ENCODE assay signal across 22 mouse cellular contexts in the genomic region with DNA sequence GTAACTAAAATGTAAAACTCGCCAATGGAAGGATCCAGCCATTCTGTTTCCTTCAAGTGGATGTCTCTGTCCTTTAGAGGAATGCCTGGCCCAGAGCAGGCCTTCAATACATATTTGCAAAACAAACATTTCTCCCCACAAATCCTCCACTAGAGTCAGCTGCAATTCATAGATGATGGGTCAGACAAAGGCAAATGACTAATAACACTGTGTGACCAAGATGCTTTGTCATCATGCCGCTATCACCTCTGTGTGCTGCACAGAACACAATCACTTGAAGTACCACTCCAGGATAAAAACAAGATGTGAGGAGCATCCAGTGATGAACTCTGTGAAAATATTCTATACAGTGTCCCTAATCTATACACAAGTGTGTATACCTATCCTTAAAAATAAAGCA. TPM values are rescaled to one million over a fixed set of nuclear protein-coding genes. Genes with fewer than 3 reads are reported as not detected.
"Had no signal": no experiment of that assay in that cellular context is flagged by ENCODE, and none has a peak within 500 bp of the region (broad histone marks: within the 10 kb centered on the region; RNA-seq: fewer than 3 reads in every experiment).

No protein-coding gene starts in this region.

- H3K4me3 ChIP-seq: liver, embryonic 15.5 days; lung, embryonic 15.5 days; megakaryocyte, embryonic 14.5 days; midbrain, embryonic 12.5 days; midbrain, embryonic 15.5 days; neural tube, embryonic 12.5 days had no signal

- DNase-seq: liver, postnatal 0 days; lung, adult 2 months; lung, postnatal 14 days; lung, postnatal 36 days; retina, postnatal 1 day; right cerebral cortex, adult 18-20 months; right cerebral cortex, postnatal 25 days; right cerebral cortex, postnatal 4 days; spleen, adult 18-20 months; thymus, adult 18-20 months; thymus, postnatal 14 days; thymus, postnatal 36 days had no signal

- H3K27me3 ChIP-seq: liver, embryonic 15.5 days; lung, embryonic 15.5 days; megakaryocyte, embryonic 14.5 days; midbrain, embryonic 12.5 days; midbrain, embryonic 15.5 days; neural tube, embryonic 12.5 days had no signal

- H3K27ac ChIP-seq: liver, embryonic 15.5 days; lung, embryonic 15.5 days; macrophage; midbrain, embryonic 12.5 days; midbrain, embryonic 15.5 days; neural tube, embryonic 12.5 days had no signal

- H3K4me1 ChIP-seq: liver, embryonic 15.5 days; megakaryocyte, embryonic 14.5 days had no signal

- H3K9me3 ChIP-seq: liver, embryonic 15.5 days; lung, embryonic 15.5 days; megakaryocyte, embryonic 14.5 days; midbrain, embryonic 12.5 days; midbrain, embryonic 15.5 days; neural tube, embryonic 12.5 days had no signal

- H3K4me2 ChIP-seq: liver, embryonic 15.5 days; lung, embryonic 15.5 days; midbrain, embryonic 12.5 days; midbrain, embryonic 15.5 days; neural tube, embryonic 12.5 days had no signal

- ATAC-seq: liver, postnatal 0 days; lung, postnatal 0 days; midbrain, embryonic 15.5 days had no signal

- H3K36me3 ChIP-seq: liver, embryonic 15.5 days; midbrain, embryonic 15.5 days had no signal

- H3K9ac ChIP-seq: liver, embryonic 15.5 days; liver, postnatal 0 days; lung, embryonic 15.5 days; midbrain, embryonic 12.5 days; midbrain, embryonic 15.5 days; neural tube, embryonic 12.5 days had no signal

RNA-seq across cellular contexts. Expression of a gene that starts 55.0 kb away (rescaled TPM):
- total RNA-seq: monocyte, adult 5-6 weeks; neutrophil, adult 5-6 weeks had no signal
- polyA plus RNA-seq: macrophage had no signal
